Mouse (Mus musculus) lung, postnatal 0 days (tissue): ENCODE data around the gene Bmi1.

Source experiments
- CTCF ChIP-seq: IDR thresholded peaks from 2 replicates; pipeline ENCODE4 v1.5.1; 2016; ENCODE audit warnings: antibody characterized with exemption, mild to moderate bottlenecking
- EP300 ChIP-seq: IDR thresholded peaks from 2 replicates; pipeline ENCODE4 v1.6.1; 2016; ENCODE audit warnings: antibody characterized with exemption, mild to moderate bottlenecking, control low read depth

DNA sequence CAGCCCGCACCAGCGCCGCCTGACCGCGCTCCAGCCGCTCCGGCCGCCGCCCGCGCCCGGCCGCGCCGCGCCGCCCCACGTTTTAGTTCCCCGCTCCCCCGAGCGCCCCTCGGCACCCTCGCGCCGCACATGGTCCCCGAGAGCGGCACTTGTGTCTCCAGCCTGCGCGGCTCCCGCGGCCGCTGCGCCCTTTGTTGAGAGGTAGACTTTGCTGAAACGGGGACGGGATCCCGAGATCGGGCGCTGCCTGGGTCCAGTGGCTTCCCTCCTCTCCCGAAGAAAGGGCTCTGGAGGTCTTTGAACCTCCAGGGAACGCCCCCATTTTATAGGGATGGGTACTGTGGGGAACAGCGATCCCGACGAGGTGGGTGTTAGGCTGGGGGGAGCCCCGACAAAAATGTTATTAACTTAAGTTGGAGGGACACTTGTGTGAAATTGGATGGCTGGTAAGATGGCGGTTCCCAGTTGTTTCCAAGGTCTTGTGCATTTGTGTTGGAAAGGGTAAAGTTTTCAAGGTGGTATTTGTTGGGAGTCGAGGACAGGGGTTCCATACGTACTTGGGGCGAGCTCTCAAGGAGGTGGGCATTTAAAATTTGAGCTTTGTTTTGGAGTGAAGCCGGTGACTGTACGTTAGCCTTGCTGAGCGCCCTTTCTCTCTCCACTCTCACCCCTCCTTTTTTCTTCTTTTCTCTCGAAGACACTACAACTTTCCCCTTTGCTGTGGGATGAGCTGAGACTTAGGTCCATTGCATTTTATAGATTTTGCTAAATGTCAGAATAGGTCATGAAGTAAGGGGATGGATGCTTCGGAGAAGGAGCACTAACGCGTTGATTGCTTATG, 1.0 kb downstream of the Bmi1 start:
- TF ChIP-seq CTCF, result no peak
- TF ChIP-seq EP300, result no peak
